Mouse (Mus musculus): ENCODE measurements at regions not wholly inside any gene's neighbourhood (a gene's known extent, or its start where the extent isn't known, plus 50 kb on each side); places are given as distances from the start of the nearest gene placed in this dataset.

- intact Hi-C loops (cut with DNase I) = no loop called here
Observed at GRCm38 (mm10) chr2:38420498-38420897, 81.4 kb downstream of the Lhx2 start.

GRCm38 (mm10) chr2:38422406-38422805 is 83.3 kb downstream of the Lhx2 start:
- intact Hi-C loops (cut with DNase I) = no loop called here
- DNase-seq = no peak

More at GRCm38 (mm10) chr2:38420498-38420897, 81.4 kb downstream of the Lhx2 start:
- no peak for DNase-seq

DNA sequence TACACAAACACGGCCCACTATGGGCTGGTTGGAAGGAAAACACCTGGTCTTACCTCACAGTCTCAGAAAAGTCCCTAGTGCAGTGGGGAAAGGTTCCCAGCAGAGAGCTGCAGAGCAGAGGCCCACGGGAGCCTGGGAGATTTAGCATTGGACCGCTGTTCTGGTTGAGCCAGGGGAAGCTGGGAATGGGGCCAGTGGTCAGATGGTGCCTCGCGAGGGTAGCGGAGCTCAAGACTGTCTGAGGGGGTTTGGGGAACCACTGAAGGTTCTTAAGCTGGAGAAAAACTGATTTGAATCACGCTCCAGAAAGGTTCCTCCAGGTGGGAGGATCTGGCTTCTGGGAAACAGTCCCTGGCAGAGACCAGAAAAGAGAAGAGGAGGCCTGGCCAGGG is 84.8 kb downstream of the Lhx2 start:
- intact Hi-C loops (cut with DNase I) = no loop called here
- no peak for DNase-seq

DNA sequence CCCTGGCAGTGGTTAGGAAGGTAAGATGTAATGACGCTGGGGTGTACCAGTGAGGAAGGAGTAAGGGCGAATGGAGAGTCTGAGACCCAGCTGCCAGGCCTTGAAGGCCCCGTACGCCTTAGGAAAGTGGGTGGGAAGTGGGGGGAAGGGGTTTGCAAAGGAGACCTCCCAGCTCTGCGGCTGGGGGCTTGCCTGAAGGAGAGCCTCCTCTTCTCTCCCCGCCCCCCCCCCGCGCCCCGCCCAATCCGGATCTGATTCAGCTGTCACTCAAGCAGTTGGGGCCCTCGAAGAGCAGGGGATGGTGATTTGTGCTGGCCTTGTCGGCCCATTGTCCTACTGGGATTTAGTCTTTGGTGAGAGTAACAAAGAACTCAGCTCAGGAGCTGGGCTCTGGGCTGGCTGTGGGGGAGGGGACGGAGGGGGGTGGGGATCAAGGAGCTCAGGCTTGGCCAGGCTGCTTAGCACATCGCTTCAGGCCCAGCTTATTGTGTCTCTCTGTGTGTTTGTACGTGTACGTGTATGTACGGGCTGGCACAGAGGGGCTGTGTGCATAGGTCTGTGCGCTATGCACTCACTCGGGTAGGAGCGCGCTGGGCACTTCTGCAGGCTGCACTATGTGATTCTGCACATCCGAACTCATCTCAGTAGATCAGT is 85.3 kb downstream of the Lhx2 start:
- no peak for DNase-seq
- intact Hi-C loops (cut with DNase I) = no loop called here

- intact Hi-C loops (cut with DNase I) = no loop called here
- no peak for DNase-seq
Observed at GRCm38 (mm10) chr2:38424976-38425375, 85.9 kb downstream of the Lhx2 start.

- intact Hi-C loops (cut with DNase I) = loop anchor here (1.0 to 5.0 kb wide), 2 partner anchors 162 to 228 kb away; no protein-coding TSS in a partner anchor
- DNase-seq = peak; percentile 73 to 82
Observed at GRCm38 (mm10) chr2:38429752-38430378, 81.6 kb upstream of the Nek6 start.

GRCm38 (mm10) chr2:38431546-38431945 is 79.9 kb upstream of the Nek6 start:
- intact Hi-C loops (cut with DNase I) = loop anchor here (5.0 kb wide), 1 partner anchor 161 kb away; no protein-coding TSS in a partner anchor
- no peak for DNase-seq

- intact Hi-C loops (cut with DNase I) = loop anchor here (5.0 kb wide), 1 partner anchor 159 kb away; no protein-coding TSS in a partner anchor
- no peak for DNase-seq
Observed at GRCm38 (mm10) chr2:38433736-38434135, 77.7 kb upstream of the Nek6 start.

DNA sequence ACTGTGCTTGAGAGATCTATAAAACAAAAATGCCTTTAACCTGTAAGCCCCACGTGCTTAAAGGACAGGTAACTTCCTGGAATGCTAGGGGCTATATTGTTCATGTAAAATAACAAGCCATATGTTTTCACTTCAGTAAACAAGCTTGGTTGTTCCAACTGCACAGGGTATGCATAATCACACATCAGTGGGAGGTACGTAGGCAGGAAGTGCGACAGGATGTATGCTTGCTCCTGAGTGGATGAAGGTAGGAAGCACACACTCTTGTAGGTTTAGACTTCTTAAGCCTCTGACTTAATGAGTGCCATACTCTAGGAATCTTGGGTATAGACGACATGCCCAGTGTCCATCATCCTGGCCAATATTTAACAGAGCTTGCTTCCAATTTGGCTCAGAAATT is 74.7 kb upstream of the Nek6 start:
- intact Hi-C loops (cut with DNase I) = no loop called here
- no peak for DNase-seq

DNA sequence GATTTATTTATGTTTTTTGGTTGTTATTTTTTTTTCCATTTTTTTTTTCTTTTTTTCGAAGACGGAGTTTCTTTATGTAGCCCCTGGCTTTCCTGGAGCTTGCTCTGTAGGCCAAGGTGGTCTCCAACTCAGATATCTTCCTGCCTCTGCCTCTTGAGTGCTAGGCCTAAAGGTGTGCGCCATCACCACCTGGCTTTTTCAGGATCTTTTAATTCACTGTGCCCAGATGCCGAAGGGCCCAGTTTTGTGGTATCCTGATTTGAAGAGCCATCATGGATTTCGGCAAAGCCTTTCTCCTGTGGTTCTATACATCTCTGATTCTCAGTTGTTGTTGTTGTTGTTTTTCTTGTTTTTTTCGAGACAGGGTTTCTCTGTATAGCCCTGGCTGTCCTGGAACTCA is 72.3 kb upstream of the Nek6 start:
- no peak for DNase-seq
- intact Hi-C loops (cut with DNase I) = no loop called here

DNA sequence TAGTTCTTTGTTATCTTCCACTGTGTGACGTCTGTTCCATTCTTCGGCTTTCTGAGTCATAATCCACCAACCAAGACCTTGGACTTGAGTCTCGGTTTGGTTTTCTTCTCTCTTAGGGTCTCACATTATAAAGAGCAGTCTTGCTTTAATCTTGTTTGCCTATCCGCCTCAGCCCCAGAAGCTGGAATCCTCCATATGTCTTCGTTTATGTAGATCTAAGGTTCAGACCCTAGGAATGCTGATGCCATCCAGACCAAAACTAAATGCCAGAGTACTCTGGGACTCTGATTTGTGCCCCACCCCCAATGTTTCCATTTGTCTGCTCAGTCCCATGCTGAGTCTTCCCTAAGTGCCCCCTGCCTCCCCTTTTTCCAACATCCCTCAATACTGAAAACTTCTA is 71.5 kb upstream of the Nek6 start:
- intact Hi-C loops (cut with DNase I) = no loop called here
- DNase-seq = no peak

GRCm38 (mm10) chr2:38449092-38449491 is 62.4 kb upstream of the Nek6 start:
- intact Hi-C loops (cut with DNase I) = no loop called here
- DNase-seq = no peak

DNA sequence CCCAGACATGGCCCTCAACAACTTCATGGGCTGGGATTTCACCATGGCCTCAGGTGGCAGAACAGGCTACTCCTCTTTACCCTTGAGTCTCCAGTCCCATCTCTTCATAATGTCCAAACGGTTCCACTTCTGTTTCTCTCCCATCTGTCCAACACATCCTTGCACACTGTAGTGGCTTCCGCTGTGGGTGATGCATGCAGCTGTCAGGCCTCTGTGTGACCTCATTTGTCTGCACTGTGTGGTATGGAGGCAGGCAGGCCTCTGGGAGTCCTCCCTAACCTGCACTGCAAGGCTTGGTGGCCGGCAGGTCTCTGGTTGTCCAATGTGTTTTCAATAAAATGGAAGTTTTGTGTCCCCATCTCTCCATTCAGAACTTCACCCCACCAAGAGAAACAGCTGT is 54.9 kb upstream of the Nek6 start:
- no peak for DNase-seq
- intact Hi-C loops (cut with DNase I) = no loop called here

GRCm38 (mm10) chr2:38460367-38460766 is 51.1 kb upstream of the Nek6 start:
- intact Hi-C loops (cut with DNase I) = no loop called here
- DNase-seq = no peak

DNA sequence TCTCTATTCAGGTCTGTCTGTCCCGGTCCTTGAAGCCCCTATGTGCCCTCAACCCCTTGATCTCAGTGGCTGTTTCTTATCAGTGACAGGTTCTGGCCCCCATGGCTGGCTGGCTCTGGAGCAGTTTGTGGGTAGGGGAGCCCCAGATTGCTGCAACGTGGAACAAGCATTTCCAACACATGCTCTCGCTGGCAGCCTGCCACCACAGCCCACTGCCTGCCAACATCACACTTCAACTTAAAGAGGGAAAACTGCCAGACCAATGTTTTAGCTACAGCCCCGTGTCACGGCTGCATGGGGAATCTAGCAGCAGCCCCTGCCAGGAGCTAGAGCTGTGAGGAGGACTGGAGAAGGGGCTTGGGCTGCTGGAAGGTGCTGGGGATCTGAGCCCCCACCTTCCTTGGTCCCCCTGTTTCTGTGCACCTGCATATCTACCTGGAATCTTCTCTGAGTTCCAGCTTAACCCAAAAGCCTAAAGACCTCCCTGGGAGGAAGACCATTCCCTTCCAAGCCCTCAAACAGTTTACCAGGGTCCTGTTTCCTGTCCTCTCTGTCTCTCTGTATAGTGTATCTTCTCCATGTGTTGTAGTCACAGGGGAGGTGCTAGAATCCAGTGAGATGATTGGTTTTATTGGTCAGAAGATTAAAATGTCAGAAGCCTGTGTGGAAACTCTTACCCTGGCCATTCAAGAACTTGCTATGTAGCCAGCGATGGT is 50.5 kb upstream of the Nek6 start:
- no peak for DNase-seq
- intact Hi-C loops (cut with DNase I) = no loop called here

Data from gastrocnemius, postnatal 36 days (tissue).